Mouse (Mus musculus): ENCODE measurements around the gene Sc5d. TPM values are rescaled to one million over a fixed set of nuclear protein-coding genes. Genes with fewer than 3 reads are reported as not detected.

Sc5d gene
- polyA plus RNA-seq (2016; fragmentation: Nextera tagmentation; extraction: Ambion mirVana), result 63.5 and 64.9 TPM in 2 replicates

GRCm38 (mm10) chr9:42264145-42264544, at the start of gene Sc5d:
Gene Sc5d, minus strand, starts transcription at chr9:42264256.
- H3K4me1 ChIP-seq (replicated peaks), result peaks cover 29% of the 10 kb centered on the region
- peak within 1 kb of the TSS; percentile 95 for H3K4me3 ChIP-seq
- H3K27ac ChIP-seq, result peak within 1 kb of the TSS; percentile 95
- no peaks in the 10 kb centered on the region for H3K27me3 ChIP-seq (ENCODE audit: insufficient read depth, poor library complexity, severe bottlenecking)
- peaks cover 33% of the 10 kb centered on the region for H3K36me3 ChIP-seq
- DNase-seq (ENCODE audit: low spot score), result peak; percentile 92
- H3K9me3 ChIP-seq, result no peaks in the 10 kb centered on the region
- WGBS, result under 1% methylated on average over 49 of the region's 49 CpGs

- H3K9me3 ChIP-seq, result no peaks in the 10 kb centered on the region
- H3K27me3 ChIP-seq (ENCODE audit: insufficient read depth, poor library complexity, severe bottlenecking), result no peaks in the 10 kb centered on the region
- H3K4me3 ChIP-seq, result no peak overlapping the region
- H3K4me1 ChIP-seq (replicated peaks), result no peaks in the 10 kb centered on the region; the same call in 1 of the 2 replicates
- no peaks in the 10 kb centered on the region for H3K36me3 ChIP-seq
- WGBS, result 90% methylated on average over 3 of the region's 3 CpGs
- no peak overlapping the region for H3K27ac ChIP-seq
- DNase-seq (ENCODE audit: low spot score), result no peak
Measured at GRCm38 (mm10) chr9:42311311-42311710, 47.3 kb upstream of the Sc5d start.

- Histone ChIP-seq H3K4me1 (replicated peaks) (no peaks in the 10 kb centered on the region), H3K36me3 (no peaks in the 10 kb centered on the region), H3K9me3 (no peaks in the 10 kb centered on the region), H3K27me3 (ENCODE audit: insufficient read depth, poor library complexity, severe bottlenecking) (no peaks in the 10 kb centered on the region), H3K27ac (no peak overlapping the region), H3K4me3 (no peak overlapping the region)
- no peak for DNase-seq (ENCODE audit: low spot score)
- 94% methylated on average over 4 of the region's 4 CpGs for WGBS
Measured at GRCm38 (mm10) chr9:42303894-42304293, 39.8 kb upstream of the Sc5d start.

DNA sequence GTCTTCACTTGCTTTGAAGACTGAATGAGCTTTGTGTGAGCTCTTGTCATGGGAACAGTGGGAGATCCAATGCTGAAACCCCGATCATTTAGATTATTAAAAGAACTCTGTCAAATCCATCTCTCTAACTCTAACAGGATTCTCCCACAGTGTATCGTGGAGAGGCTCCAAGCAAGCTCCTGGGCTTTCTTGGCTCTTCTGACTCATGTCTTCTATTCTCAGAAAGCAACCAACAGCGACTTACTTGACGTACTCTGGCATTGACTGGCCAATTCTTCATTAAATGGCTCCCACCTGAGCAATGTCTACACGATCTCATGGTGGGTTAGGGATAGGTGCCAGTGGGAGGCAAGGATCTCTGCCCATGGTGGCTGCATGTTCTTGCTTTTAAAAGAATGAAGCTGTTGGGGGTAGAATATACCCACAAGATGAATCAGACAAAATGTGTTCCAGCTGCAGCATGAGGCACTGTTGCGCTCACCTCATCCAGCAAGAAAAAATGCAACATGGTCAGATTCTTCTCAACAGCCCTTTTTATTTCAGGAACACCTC, 37.1 kb upstream of the Sc5d start:
- WGBS, result 80% methylated on average over 6 of the region's 6 CpGs
- DNase-seq (ENCODE audit: low spot score), result no peak
- no peaks in the 10 kb centered on the region for H3K36me3 ChIP-seq

GRCm38 (mm10) chr9:42296297-42296922, 32.4 kb upstream of the Sc5d start:
- no peak for DNase-seq (ENCODE audit: low spot score)
- Histone ChIP-seq H3K4me3 (no peak overlapping the region), H3K36me3 (no peaks in the 10 kb centered on the region), H3K9me3 (no peaks in the 10 kb centered on the region), H3K27ac (no peak overlapping the region), H3K27me3 (ENCODE audit: insufficient read depth, poor library complexity, severe bottlenecking) (no peaks in the 10 kb centered on the region), H3K4me1 (replicated peaks) (no peaks in the 10 kb centered on the region)
- WGBS, result 94% methylated on average over 10 of the region's 10 CpGs

More for the DNA sequence above, 37.1 kb upstream of the Sc5d start:
- H3K27ac ChIP-seq, result no peak overlapping the region
- H3K4me1 ChIP-seq (replicated peaks), result no peaks in the 10 kb centered on the region
- no peaks in the 10 kb centered on the region for H3K27me3 ChIP-seq (ENCODE audit: insufficient read depth, poor library complexity, severe bottlenecking)
- H3K4me3 ChIP-seq, result no peak overlapping the region
- no peaks in the 10 kb centered on the region for H3K9me3 ChIP-seq

DNA sequence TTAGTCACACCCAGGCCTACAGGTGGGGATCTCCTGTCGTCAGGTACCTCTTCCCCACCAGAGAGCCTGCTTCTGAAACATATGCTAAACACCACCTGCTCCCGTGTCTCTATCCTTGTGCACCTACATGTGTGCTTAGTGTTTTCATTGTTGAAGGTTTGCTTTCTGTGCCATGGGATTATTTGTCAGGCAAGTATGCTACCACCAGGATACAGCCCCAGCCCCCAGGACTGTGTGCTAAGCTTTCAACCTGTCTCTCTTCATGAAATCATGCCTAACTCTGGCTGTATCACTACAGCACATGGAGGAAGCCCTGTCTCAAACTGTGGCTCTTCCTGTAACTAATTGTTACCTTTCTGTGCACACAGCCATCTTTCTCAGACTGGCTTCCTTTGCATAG, 30.1 kb upstream of the Sc5d start:
- 82% methylated on average over 2 of the region's 2 CpGs for WGBS
- DNase-seq (ENCODE audit: low spot score), result no peak
- H3K36me3 ChIP-seq, result no peaks in the 10 kb centered on the region
- no peaks in the 10 kb centered on the region for H3K4me1 ChIP-seq (replicated peaks)
- H3K4me3 ChIP-seq, result no peak overlapping the region
- no peaks in the 10 kb centered on the region for H3K27me3 ChIP-seq (ENCODE audit: insufficient read depth, poor library complexity, severe bottlenecking)
- no peaks in the 10 kb centered on the region for H3K9me3 ChIP-seq
- no peak overlapping the region for H3K27ac ChIP-seq

- H3K27me3 ChIP-seq (ENCODE audit: insufficient read depth, poor library complexity, severe bottlenecking), result no peaks in the 10 kb centered on the region
- no peaks in the 10 kb centered on the region for H3K9me3 ChIP-seq
- no peaks in the 10 kb centered on the region for H3K4me1 ChIP-seq (replicated peaks)
- no peak overlapping the region for H3K27ac ChIP-seq
- DNase-seq (ENCODE audit: low spot score), result no peak
- WGBS, result 77% methylated on average over 3 of the region's 3 CpGs
- no peaks in the 10 kb centered on the region for H3K36me3 ChIP-seq
- H3K4me3 ChIP-seq, result no peak overlapping the region
Measured at GRCm38 (mm10) chr9:42293596-42293995, 29.5 kb upstream of the Sc5d start.

GRCm38 (mm10) chr9:42293051-42293450, 29.0 kb upstream of the Sc5d start:
- Histone ChIP-seq H3K4me3 (no peak overlapping the region), H3K27ac (no peak overlapping the region), H3K27me3 (ENCODE audit: insufficient read depth, poor library complexity, severe bottlenecking) (no peaks in the 10 kb centered on the region), H3K36me3 (no peaks in the 10 kb centered on the region), H3K4me1 (replicated peaks) (no peaks in the 10 kb centered on the region), H3K9me3 (no peaks in the 10 kb centered on the region)
- no peak for DNase-seq (ENCODE audit: low spot score)
- 56% methylated on average over 7 of the region's 7 CpGs for WGBS

GRCm38 (mm10) chr9:42279676-42280075, 15.6 kb upstream of the Sc5d start:
- WGBS, result 82% methylated on average over 4 of the region's 4 CpGs
- H3K27ac ChIP-seq, result no peak overlapping the region
- no peaks in the 10 kb centered on the region for H3K36me3 ChIP-seq
- no peaks in the 10 kb centered on the region for H3K27me3 ChIP-seq (ENCODE audit: insufficient read depth, poor library complexity, severe bottlenecking)
- DNase-seq (ENCODE audit: low spot score), result no peak
- no peak overlapping the region for H3K4me3 ChIP-seq
- no peaks in the 10 kb centered on the region for H3K4me1 ChIP-seq (replicated peaks)
- no peaks in the 10 kb centered on the region for H3K9me3 ChIP-seq

DNA sequence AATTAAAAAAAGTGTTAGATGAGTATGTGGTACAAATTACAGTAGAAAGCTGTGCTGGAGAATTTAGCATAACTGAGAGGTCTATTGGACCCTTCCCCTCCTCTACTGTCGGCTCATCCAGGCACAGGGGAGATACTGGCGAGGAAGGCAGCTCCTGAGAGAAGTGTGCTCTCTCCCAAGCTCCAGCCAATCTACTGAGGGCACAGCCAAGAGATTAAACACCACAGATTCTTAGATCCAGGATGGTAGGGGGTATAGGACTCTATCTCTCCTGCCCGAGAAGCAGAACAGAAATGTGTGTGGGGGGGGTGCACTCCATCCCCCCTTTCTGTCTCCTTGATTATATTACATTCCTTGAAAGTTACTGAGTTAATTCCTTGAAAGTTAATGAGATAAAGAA, 14.0 kb upstream of the Sc5d start:
- Histone ChIP-seq H3K4me1 (replicated peaks) (no peaks in the 10 kb centered on the region), H3K36me3 (no peaks in the 10 kb centered on the region), H3K9me3 (no peaks in the 10 kb centered on the region), H3K27me3 (ENCODE audit: insufficient read depth, poor library complexity, severe bottlenecking) (no peaks in the 10 kb centered on the region), H3K27ac (no peak overlapping the region), H3K4me3 (no peak overlapping the region)
- WGBS, result 81% methylated on average over 3 of the region's 3 CpGs
- no peak for DNase-seq (ENCODE audit: low spot score)

GRCm38 (mm10) chr9:42277606-42278005, 13.6 kb upstream of the Sc5d start:
- no peak for DNase-seq (ENCODE audit: low spot score)
- 90% methylated on average over 1 of the region's 1 CpGs for WGBS
- H3K27me3 ChIP-seq (ENCODE audit: insufficient read depth, poor library complexity, severe bottlenecking), result no peaks in the 10 kb centered on the region

GRCm38 (mm10) chr9:42277162-42277561, 13.1 kb upstream of the Sc5d start:
- Histone ChIP-seq H3K9me3 (no peaks in the 10 kb centered on the region), H3K36me3 (no peaks in the 10 kb centered on the region), H3K27ac (no peak overlapping the region), H3K4me1 (replicated peaks) (no peaks in the 10 kb centered on the region), H3K27me3 (ENCODE audit: insufficient read depth, poor library complexity, severe bottlenecking) (no peaks in the 10 kb centered on the region), H3K4me3 (no peak overlapping the region)
- no peak for DNase-seq (ENCODE audit: low spot score)

More at GRCm38 (mm10) chr9:42277606-42278005, 13.6 kb upstream of the Sc5d start:
- Histone ChIP-seq H3K4me3 (no peak overlapping the region), H3K36me3 (no peaks in the 10 kb centered on the region), H3K9me3 (no peaks in the 10 kb centered on the region), H3K27ac (no peak overlapping the region), H3K4me1 (replicated peaks) (no peaks in the 10 kb centered on the region)

DNA sequence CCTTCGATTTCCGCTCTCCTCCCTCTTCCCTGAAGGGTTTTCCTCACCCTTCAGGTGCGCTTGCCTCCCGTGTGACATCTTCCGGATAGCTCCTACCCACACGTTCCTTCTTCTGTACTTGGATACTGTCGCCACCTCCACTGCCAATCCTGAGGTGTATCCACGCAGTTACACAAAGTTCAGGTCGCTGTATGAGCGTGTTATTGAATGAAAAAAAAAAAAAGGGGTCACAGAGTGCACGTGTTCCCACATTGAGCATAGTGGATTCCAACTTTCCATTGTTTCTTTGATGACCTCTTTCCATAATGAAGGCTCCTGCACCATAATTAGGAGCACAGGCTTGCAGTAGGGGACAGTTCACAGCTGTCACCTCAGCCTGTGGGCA, 11.7 kb upstream of the Sc5d start:
- no peaks in the 10 kb centered on the region for H3K36me3 ChIP-seq
- no peaks in the 10 kb centered on the region for H3K9me3 ChIP-seq
- H3K4me1 ChIP-seq (replicated peaks), result no peaks in the 10 kb centered on the region
- H3K4me3 ChIP-seq, result no peak overlapping the region
- H3K27ac ChIP-seq, result no peak overlapping the region
- 70% methylated on average over 11 of the region's 11 CpGs for WGBS
- DNase-seq (ENCODE audit: low spot score), result no peak
- no peaks in the 10 kb centered on the region for H3K27me3 ChIP-seq (ENCODE audit: insufficient read depth, poor library complexity, severe bottlenecking)

Data from hindbrain, embryonic 10.5 days (tissue).